Mouse (Mus musculus) cortical plate, adult 2 months (tissue): ENCODE results near the gene Mepce. TPM values are rescaled to one million over a fixed set of nuclear protein-coding genes. Genes with fewer than 3 reads are reported as not detected.

ENCODE experiments used
- H3K27ac ChIP-seq: fragments of 200-500 bp; 2 replicates; pipeline ENCODE4 v1.5.1; 2012; ENCODE audit warnings: low read length, control low read depth, inconsistent platforms; ENCODE audit not compliant: insufficient read depth
- H3K4me1 ChIP-seq: fragments of 200-500 bp; 2 replicates; pipeline ENCODE4 v1.6.1; 2011; ENCODE audit warnings: low read length; ENCODE audit not compliant: control insufficient read depth, insufficient read depth
- H3K4me3 ChIP-seq: fragments of 200-500 bp; 2 replicates; pipeline ENCODE4 v1.5.1; 2011; ENCODE audit warnings: mild to moderate bottlenecking, low read length, control low read depth; ENCODE audit not compliant: insufficient read depth
- CTCF ChIP-seq: fragments of 200-500 bp; IDR thresholded peaks from 2 replicates; pipeline ENCODE4 v1.5.1; 2011; ENCODE audit warnings: mild to moderate bottlenecking, control low read depth, low read length; ENCODE audit not compliant: insufficient read depth; ENCODE audit errors: extremely low read depth
- POLR2A ChIP-seq: fragments of 200-500 bp; IDR thresholded peaks from 2 replicates; pipeline ENCODE4 v1.6.1; 2011; ENCODE audit warnings: mild to moderate bottlenecking, low read length, control low read depth; ENCODE audit not compliant: insufficient read depth; ENCODE audit errors: extremely low read depth
- polyA plus RNA-seq: library from polyadenylated mRNA; depleted of rRNA; stranded (reverse); fragments of >200 nt; gene quantifications from 2 replicates; pipeline ENCODE4 v1.2.3, GENCODE M21; 2012

Mepce gene
- polyA plus RNA-seq, 1 experiment = 38.1 TPM

DNA sequence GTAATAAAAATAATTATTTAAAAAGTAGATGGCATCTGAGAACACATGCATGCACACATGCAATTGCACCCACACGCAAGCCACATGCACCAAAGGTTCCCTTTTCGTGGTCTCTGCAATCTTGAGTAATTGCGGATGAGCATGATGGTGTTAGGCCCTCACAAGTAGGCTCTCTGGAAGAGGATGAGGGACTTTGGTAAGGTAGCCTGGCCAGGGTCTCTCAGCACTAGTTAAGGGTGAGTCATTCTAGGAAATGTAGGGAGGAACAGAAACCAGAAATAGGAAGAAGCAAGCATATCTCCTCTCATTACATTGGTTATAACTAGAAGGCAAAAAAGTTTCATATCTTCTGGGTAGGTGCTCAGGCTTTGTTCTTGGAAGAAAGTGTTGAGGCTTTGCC, 37.6 kb upstream of the Mepce start:
- no peak for TF ChIP-seq CTCF
- TF ChIP-seq POLR2A = no peak
- Histone ChIP-seq H3K4me1 (no peaks in the 10 kb centered on the region), H3K4me3 (no peak overlapping the region), H3K27ac (no peak overlapping the region)

GRCm38 (mm10) chr5:137823455-137824045, 36.1 kb upstream of the Mepce start:
- H3K4me1 ChIP-seq = no peaks in the 10 kb centered on the region
- TF ChIP-seq CTCF (no peak), POLR2A (no peak)
- no peak overlapping the region for H3K27ac ChIP-seq
- no peak overlapping the region for H3K4me3 ChIP-seq

DNA sequence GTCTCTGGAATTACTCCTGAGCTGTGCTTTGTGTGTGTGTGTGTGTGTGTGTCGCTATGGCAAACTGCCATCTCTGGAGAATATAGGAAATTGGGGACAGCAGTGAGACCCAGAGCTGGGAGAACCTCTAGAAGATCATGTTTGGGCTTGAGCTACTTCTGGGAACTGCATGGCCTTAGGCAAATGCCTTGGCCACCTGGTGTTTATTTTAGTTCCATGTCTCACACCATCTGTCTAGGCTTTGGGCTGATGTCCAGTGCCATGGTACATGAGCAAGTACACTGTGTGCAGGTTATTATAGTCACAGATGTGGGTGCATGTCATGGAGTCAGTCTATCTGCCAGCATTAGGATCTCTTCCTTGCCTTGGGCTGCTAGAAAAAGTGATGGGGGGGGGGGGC, 35.1 kb upstream of the Mepce start:
- no peak overlapping the region for H3K4me3 ChIP-seq
- TF ChIP-seq CTCF = no peak
- no peak for TF ChIP-seq POLR2A
- no peak overlapping the region for H3K27ac ChIP-seq
- no peaks in the 10 kb centered on the region for H3K4me1 ChIP-seq

- no peaks in the 10 kb centered on the region for H3K4me1 ChIP-seq
- TF ChIP-seq POLR2A (no peak), CTCF (no peak)
- H3K4me3 ChIP-seq = no peak overlapping the region
- H3K27ac ChIP-seq = no peak overlapping the region
Measured at GRCm38 (mm10) chr5:137822126-137822525, 34.7 kb upstream of the Mepce start.

DNA sequence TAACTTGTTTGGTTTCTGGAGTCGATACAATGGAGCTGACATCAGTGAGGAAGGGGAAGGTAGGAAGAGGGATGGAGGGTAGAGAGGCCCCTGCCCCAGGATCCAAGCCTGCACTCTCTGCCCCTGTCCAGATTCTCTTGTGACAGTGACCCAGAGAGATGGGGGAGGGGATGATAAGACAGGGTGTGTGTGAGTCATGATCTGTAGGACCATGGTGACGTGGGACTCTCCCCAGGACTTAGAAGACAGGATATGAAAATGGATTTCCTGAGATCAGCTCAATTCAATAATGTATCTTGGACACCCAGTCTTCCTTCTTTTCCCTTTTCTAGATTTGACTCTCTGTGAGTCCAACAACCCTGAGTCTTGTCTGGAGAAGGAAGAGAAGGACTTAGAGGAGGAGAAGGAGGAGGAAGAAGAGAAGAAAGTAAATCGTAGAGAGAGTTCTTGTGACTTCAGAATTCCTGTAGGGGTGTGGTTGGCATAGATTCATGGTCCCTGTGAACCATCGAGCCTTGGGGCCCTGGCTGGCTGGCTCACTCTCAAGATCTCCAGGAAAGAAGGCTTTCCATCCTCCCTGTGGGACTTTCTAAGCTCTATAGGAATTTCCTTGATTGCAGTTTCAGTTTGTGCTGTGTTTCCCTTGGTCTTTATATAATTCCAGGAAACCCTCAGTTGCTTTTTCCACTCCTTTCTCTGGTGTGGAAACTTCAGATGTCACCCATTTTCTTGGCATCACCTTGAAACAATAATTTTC, 30.2 kb upstream of the Mepce start:
- Histone ChIP-seq H3K4me1 (no peaks in the 10 kb centered on the region), H3K27ac (no peak overlapping the region), H3K4me3 (no peak overlapping the region)
- TF ChIP-seq CTCF (no peak), POLR2A (no peak)

DNA sequence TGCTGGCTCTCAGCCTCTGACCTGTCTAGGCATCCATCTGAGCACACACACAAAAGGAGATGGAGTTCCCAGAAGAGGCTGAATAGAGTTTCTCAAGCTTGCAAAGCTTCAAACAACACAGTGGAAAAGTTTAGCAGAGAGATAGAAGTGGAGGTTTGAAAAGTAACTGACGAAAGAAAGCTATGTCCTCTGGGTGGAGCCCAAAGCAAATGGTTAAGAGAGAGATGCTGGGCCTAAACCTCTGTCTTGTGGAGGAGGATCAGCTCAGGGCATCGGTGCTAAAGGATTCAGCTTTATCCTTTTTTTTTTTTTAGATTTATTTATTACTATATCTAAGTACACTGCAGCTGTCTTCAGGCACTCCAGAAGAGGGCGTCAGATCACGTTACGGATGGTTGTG, 20.9 kb upstream of the Mepce start:
- no peaks in the 10 kb centered on the region for H3K4me1 ChIP-seq
- no peak overlapping the region for H3K27ac ChIP-seq
- no peak overlapping the region for H3K4me3 ChIP-seq
- no peak for TF ChIP-seq CTCF
- TF ChIP-seq POLR2A = no peak

GRCm38 (mm10) chr5:137806158-137806557, 18.7 kb upstream of the Mepce start:
- TF ChIP-seq POLR2A (no peak), CTCF (no peak)

DNA sequence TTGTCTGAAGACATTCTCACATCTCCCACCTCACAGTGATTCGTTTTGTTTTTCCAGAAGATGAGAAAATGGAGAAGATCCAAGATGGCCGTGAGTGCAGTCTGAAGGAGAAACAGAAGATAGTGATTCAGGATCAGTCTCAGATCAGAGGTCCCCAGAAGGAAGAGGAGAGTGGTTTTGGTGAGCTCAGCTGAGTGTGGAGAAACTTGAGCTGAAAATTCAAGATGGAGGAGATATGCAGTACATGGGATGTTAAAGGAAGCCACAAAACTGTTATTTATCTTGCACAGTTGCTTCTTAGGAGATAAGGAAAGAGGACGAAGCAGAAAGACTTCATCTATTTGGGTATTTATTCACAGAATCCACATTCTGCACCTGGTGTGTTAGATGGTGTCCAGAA, 13.5 kb upstream of the Mepce start:
- Histone ChIP-seq H3K4me1 (no peaks in the 10 kb centered on the region), H3K27ac (no peak overlapping the region), H3K4me3 (no peak overlapping the region)
- TF ChIP-seq CTCF (no peak), POLR2A (no peak)

More at GRCm38 (mm10) chr5:137806158-137806557, 18.7 kb upstream of the Mepce start:
- Histone ChIP-seq H3K4me3 (no peak overlapping the region), H3K4me1 (no peaks in the 10 kb centered on the region), H3K27ac (no peak overlapping the region)

- H3K27ac ChIP-seq = no peak overlapping the region
- H3K4me3 ChIP-seq = no peak overlapping the region
- no peaks in the 10 kb centered on the region for H3K4me1 ChIP-seq
- TF ChIP-seq POLR2A (no peak), CTCF (no peak)
Measured at GRCm38 (mm10) chr5:137796606-137797005, 9.2 kb upstream of the Mepce start.

GRCm38 (mm10) chr5:137791553-137791952, 4.1 kb upstream of the Mepce start:
- H3K27ac ChIP-seq = no peak overlapping the region
- no peak overlapping the region for H3K4me3 ChIP-seq
- TF ChIP-seq POLR2A = no peak
- TF ChIP-seq CTCF = no peak

More at GRCm38 (mm10) chr5:137791553-137791952, 4.1 kb upstream of the Mepce start:
- no peaks in the 10 kb centered on the region for H3K4me1 ChIP-seq
